Mouse (Mus musculus): ENCODE data around the gene Nup50. TPM values are rescaled to one million over a fixed set of nuclear protein-coding genes. Genes with fewer than 3 reads are reported as not detected.
A peak's percentile ranks its signal among the peaks of the same experiment; 100 is the strongest.

The Nup50 gene
- total RNA-seq, 2 experiments from 2014 or later: 13.3 TPM

- no peak for DNase-seq
Observed at GRCm38 (mm10) chr15:84950053-84950452, 26.8 kb downstream of the Nup50 start.

- DNase-seq: no peak
Observed at GRCm38 (mm10) chr15:84953259-84953658, 30.0 kb downstream of the Nup50 start.

- DNase-seq: no peak
Observed at GRCm38 (mm10) chr15:84957851-84958250, 34.6 kb downstream of the Nup50 start.

- no peak for DNase-seq
Observed at GRCm38 (mm10) chr15:84958331-84958730, 35.1 kb downstream of the Nup50 start.

GRCm38 (mm10) chr15:84959891-84960290, 36.7 kb downstream of the Nup50 start:
- no peak for DNase-seq

GRCm38 (mm10) chr15:84960692-84961091, 37.5 kb downstream of the Nup50 start:
- peak; percentile 32 for DNase-seq

- no peak for DNase-seq
Observed at GRCm38 (mm10) chr15:84962518-84962917, 39.3 kb downstream of the Nup50 start.

GRCm38 (mm10) chr15:84964771-84965170, 41.6 kb downstream of the Nup50 start:
- DNase-seq: no peak

- DNase-seq: no peak
Observed at GRCm38 (mm10) chr15:84965575-84966360, 42.6 kb downstream of the Nup50 start.

- no peak for DNase-seq
Observed at GRCm38 (mm10) chr15:84968534-84968933, 45.3 kb downstream of the Nup50 start.

- no peak for DNase-seq
Observed at GRCm38 (mm10) chr15:84972860-84973543, 49.8 kb downstream of the Nup50 start.

GRCm38 (mm10) chr15:84973544-84973871, 50.3 kb downstream of the Nup50 start:
- no peak for DNase-seq

- peak; percentile 26 for DNase-seq
Observed at GRCm38 (mm10) chr15:84975729-84976128, 52.5 kb downstream of the Nup50 start.

- DNase-seq: no peak
Observed at GRCm38 (mm10) chr15:84981609-84982313, 58.5 kb downstream of the Nup50 start.

- no peak for DNase-seq
Observed at GRCm38 (mm10) chr15:84982888-84983287, 59.7 kb downstream of the Nup50 start.

GRCm38 (mm10) chr15:84983721-84984120, 60.5 kb downstream of the Nup50 start:
- DNase-seq: no peak

GRCm38 (mm10) chr15:84985516-84986160, 62.4 kb downstream of the Nup50 start:
- DNase-seq: no peak

GRCm38 (mm10) chr15:84986171-84987019, 63.2 kb downstream of the Nup50 start:
- no peak for DNase-seq

- DNase-seq: peak; percentile 45
Observed at GRCm38 (mm10) chr15:84987020-84987815, 64.0 kb downstream of the Nup50 start.
